Mouse (Mus musculus): ENCODE measurements around the gene Tmem183a. TPM values are rescaled to one million over a fixed set of nuclear protein-coding genes. Genes with fewer than 3 reads are reported as not detected.

Gene Tmem183a
- polyA plus RNA-seq (2012; rRNA removed; ENCODE audit: low replicate concordance): 52.0 and 84.6 TPM in 2 replicates

GRCm38 (mm10) chr1:134361857-134362212 lies at the start of gene Tmem183a:
Gene Tmem183a, minus strand, starts transcription at chr1:134361979.

GRCm38 (mm10) chr1:134405509-134406413 lies 44.0 kb upstream of the Tmem183a start, which contains the start of gene Cyb5r1:
Gene Cyb5r1, plus strand, starts transcription at chr1:134405559.

DNA sequence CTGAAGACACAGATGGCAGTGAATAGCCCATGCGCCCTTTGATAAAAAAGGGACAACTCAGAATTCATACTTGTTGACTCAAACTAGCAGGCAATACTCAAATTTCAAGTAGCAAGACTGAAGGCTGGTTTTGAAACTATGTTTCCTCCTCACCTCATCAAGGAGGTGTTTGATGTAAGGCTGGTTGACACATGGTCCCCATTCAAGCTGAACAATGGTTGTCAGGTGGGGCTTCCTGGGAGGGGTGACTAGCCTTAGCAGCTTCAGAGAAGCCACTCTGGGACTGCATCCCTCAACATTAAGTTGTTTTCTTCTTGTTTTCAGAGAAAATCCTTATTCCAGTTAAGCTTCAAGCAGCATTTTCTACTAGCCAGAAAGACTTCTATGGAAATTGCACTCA lies 23.9 kb upstream of the Tmem183a start, which contains the start of gene 4933406M09Rik:
Gene 4933406M09Rik (plus strand): TSS at position 275 of the 400 bp plus-strand sequence.

DNA sequence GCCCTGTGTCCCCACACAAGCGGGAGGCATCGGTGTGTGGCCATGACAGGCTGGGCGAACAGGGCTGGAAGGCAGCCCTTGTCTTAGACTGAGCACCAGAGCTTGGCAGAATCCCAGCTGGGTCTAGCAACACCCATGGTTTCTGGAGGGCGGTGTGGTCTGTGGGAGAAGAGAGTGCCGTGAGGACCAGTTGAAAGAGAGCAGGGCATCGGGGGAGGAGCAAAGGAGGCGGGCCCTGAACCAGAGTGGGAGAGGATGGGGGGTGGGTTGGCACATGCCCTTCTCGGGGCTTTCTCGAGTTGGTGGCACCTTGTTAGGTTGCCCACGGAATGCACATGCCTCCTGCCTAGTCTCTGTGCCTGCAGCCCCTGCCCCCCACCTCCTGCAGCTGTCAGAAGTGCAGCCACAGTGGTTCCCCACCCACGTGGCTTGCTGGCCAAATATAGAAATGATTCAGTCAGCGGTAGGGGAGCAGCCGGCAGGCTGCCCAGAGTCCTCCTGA lies 29.0 kb downstream of the Tmem183a start, which contains the start of gene Ppfia4:
Gene Ppfia4 (minus strand): TSS at position 159 of the 502 bp plus-strand sequence.

Other genes starting within 250 kb of the Tmem183a start
- gene Chil1, start 179.8 kb downstream of the Tmem183a start, polyA plus RNA-seq (2012; rRNA removed; ENCODE audit: low replicate concordance): 0.89 and 3.3 TPM in 2 replicates
- gene Mybph, start 168.5 kb downstream of the Tmem183a start, polyA plus RNA-seq (2012; rRNA removed; ENCODE audit: low replicate concordance): 0.12 and 0.37 TPM in 2 replicates
- gene Adora1, start 126.5 kb downstream of the Tmem183a start, polyA plus RNA-seq (2012; rRNA removed; ENCODE audit: low replicate concordance): 36.5 and 95.7 TPM in 2 replicates
- gene Myog, start 72.0 kb downstream of the Tmem183a start, polyA plus RNA-seq (2012; rRNA removed; ENCODE audit: low replicate concordance): not detected in 2 replicates
- 5.2 and 14.4 TPM in 2 replicates for gene Ppfia4, start 29.1 kb downstream of the Tmem183a start, polyA plus RNA-seq (2012; rRNA removed; ENCODE audit: low replicate concordance)
- gene 4933406M09Rik, start 24.0 kb upstream of the Tmem183a start, polyA plus RNA-seq (2012; rRNA removed; ENCODE audit: low replicate concordance): not detected in 2 replicates
- 58.7 and 118 TPM in 2 replicates for gene Cyb5r1, start 43.6 kb upstream of the Tmem183a start, polyA plus RNA-seq (2012; rRNA removed; ENCODE audit: low replicate concordance)
- 122 and 148 TPM in 2 replicates for gene Adipor1, start 53.4 kb upstream of the Tmem183a start, polyA plus RNA-seq (2012; rRNA removed; ENCODE audit: low replicate concordance)
- gene Klhl12, start 93.6 kb upstream of the Tmem183a start, polyA plus RNA-seq (2012; rRNA removed; ENCODE audit: low replicate concordance): 6.7 and 11.5 TPM in 2 replicates
- 16.9 and 19.5 TPM in 2 replicates for gene Rabif, start 132.7 kb upstream of the Tmem183a start, polyA plus RNA-seq (2012; rRNA removed; ENCODE audit: low replicate concordance)
- gene Mgat4e, start 187.7 kb upstream of the Tmem183a start, polyA plus RNA-seq (2012; rRNA removed; ENCODE audit: low replicate concordance): 0.09 TPM in 1 of 2 replicates, not detected in the other
- 9.5 and 21.1 TPM in 2 replicates for gene Kdm5b, start 198.2 kb upstream of the Tmem183a start, polyA plus RNA-seq (2012; rRNA removed; ENCODE audit: low replicate concordance)